Mouse (Mus musculus) layer of hippocampus, postnatal 10 days (tissue): ENCODE results near the gene Tmem230. TPM values are rescaled to one million over a fixed set of nuclear protein-coding genes. Genes with fewer than 3 reads are reported as not detected.
"Not testable (repeated sequence)": the region's sequence is repeated elsewhere in the genome, so short reads cannot be mapped to it uniquely, and the experiment has no call there.

ENCODE experiments used
- DNase-seq, 2 experiments: peaks; one replicate each; pipeline ENCODE4 v3.0.0; 2021; ENCODE audit warnings: low spot score in 2 of 2
- total RNA-seq, 2 experiments: library from RNA; stranded (reverse); gene quantifications; 2 replicates each; pipeline ENCODE4 v1.2.3; 2021

Gene Tmem230
- total RNA-seq, 2 experiments from 2014 or later = 24.1 to 26.0 TPM

DNA sequence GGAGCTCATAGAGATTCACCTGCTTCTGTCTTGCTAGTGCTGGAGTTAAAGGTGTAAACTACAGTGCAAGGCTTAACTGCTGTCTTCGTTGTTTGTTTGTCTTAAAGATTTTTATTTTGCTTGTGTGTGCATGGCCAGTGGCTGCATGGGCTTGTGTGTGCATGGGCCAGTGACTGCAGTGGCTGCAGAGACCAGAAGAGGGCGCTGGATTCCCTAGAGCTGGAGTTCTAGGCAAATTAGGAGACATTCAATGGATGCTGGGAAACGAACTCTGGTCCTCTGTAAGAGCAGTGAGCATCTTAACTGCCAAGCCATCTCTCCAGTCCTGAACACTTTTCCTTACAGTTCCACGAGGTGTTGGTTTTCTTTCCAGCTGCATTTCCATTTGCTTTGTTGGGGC is 27.9 kb upstream of the Tmem230 start:
- DNase-seq = no peak

DNA sequence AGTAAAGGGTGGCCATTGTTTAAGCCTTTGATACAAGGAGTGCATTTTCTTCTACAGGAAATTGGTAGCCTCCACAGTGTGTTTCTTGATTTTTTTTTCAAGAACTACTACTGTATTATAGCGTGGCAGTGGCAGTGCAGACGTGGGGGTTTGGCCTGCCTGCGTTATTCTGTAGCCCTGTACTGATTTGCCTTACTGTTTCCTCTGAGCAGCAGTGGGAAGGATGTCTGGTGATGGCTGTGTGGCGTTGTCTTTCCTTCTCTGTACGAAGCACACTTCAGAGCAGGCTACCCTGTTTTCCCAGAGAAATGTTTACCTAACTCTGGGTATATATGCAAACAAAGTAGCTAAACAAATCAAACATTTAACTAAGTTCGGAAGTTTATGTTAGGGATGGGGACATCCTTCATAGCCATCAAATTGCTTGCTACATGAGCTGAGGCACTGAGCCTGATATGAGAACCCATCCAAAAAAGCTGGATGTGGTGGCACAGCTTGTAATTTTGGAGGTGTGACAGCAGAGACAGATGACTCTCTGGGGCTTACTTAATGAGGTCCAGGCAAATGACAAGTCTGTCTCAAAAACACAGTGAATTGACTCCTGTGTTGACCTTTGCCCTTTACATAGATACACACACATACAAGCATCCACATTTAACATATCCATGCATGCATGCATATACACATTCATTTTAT is 25.2 kb upstream of the Tmem230 start:
- DNase-seq = no peak

DNA sequence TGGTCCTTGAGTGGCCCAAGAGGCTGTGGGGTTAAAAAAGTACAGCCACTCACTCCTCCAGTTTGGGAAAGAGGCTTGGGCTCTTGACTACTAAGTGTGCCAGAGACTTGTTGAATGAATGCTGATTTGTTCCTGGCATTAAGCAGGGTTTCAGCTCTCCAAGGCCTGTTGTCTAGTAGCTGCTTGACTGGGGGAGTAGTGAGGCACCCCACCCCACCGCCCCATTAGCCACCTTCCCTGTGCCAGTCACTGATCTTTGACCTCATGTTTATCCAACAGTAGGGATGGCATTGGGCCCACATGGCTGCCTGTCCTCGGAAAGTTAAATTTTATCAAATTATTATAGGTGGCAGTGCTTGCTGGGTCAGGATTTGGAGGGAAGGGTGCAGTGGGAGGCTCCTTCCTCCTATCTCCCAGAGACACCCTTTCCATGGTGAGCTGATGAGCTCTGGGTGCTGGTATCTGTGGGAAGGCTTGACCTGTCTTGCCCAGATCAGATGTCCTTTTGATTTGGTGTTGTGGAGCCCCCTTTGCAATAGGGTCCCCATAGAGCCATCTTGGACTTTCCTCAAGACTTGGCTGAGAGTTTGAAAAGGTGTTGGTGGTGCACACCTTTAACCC is 22.8 kb upstream of the Tmem230 start:
- no peak for DNase-seq

DNA sequence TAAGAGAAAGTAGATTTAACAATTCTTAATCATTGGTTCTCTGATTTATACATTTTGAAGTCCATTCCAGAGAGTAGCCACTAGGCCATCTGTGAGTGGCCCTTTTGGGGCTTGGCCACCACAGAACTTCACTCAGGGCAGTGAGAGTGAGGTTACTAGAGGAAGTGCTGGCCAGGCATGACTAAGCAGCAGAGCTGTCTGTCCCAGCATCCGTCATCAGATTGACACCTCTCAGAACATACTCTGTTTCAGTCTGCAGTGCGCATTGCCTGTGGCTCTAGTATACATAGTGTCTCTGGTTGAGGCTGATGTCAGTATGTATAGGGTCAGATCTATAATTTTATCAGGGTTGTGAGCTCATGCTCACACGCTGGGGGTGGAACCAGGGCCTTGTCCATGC is 21.6 kb upstream of the Tmem230 start:
- no peak for DNase-seq

DNA sequence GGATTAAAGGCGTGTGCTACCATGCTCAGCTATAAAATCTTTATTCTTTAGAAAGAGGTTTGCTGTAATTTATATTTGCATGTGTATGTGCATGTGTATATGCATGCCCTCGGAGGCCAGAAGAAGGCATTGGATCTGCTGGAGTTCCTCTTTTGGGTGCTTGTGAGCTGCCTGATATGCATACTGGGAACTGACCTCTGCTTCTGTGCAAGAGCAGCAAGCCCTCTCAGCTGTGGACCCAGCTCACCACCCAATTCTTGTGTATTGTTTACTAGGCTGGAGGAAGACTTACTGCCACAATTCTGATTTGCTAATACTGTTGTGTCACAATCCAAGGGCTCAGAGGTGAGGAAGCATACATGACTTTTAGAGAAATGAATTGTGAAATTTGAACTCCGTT is 18.5 kb upstream of the Tmem230 start:
- no peak for DNase-seq

DNA sequence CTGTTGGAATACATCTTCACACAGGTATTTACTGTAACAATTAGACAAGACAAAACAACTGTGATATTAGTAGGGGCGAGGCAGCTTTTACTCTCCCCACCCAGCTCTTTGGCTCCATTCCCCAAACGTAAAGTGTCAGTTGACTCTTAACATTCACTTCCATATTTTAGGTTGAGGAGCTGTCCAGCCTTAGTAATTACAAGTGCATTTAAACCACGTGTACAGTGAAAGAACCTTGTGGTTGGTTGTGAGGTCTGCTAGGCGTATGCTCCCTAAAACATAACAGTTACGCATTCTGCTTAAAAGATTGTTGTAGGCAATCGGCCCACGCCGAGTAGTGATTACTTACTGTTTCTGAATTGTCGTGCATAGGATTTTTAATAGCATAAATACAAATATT is 17.6 kb upstream of the Tmem230 start:
- DNase-seq = no peak

DNA sequence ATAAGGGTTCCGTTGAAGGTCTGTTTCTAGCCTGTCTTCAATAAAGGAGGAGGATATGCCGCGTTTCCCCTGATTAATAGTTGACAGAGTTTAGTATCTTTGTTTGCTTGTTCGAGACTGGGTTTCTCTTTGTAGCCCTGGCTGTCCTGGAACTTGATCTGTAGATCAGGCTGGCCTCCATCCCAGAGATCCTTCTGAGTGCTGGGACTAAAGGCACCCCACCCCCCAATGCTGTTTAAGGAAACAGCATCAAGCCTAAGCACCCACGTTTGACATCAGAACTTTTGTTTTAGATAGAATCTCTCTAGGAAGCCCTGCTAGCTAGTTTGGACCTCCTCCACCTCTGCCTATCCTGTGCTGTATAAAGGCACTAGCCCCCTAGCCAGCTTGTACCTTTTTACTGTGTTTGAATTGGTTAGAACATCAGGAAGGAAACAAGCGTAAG is 16.7 kb upstream of the Tmem230 start:
- no peak for DNase-seq

DNA sequence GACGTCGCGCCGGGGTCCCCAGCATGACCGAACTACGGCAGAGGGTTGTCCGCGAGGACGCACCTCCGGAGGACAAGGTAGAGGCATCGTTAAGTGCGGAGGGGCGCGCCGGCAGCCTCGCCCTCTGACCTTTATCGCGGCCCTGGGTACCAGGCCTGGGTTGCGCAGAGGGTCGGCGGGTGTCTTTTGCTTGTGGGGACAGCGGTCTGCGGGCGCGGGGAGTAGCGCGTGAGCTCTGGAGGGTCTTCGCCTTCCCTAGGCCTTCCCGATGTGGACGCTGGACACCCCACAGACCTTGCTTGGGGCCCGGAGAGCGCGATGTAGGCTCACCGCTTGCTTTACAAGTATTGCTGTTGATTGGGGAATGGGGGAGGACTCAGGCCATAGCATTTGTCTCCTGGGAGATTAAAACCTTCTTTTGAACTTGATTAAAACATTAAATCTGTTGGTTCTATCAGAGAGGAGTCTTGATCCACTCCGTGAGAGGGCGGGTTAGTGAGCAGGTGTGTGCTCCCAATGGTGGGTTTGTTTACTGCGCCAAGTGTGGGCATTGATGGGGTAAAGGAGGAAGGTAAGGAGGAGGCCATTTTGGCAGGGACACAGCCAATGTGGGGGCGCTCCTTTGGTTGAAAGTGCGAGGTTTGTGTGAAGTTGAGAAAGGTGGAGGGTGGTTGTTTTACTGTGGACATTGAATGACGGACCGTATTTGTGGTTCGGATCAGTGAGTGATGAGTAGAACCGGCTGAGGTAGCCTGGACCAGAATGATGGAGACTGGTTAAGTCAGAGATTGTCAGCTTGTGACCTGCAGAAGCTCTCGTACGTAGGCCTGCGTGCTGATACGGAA is 16.0 kb upstream of the Tmem230 start:
- DNase-seq = no peak

DNA sequence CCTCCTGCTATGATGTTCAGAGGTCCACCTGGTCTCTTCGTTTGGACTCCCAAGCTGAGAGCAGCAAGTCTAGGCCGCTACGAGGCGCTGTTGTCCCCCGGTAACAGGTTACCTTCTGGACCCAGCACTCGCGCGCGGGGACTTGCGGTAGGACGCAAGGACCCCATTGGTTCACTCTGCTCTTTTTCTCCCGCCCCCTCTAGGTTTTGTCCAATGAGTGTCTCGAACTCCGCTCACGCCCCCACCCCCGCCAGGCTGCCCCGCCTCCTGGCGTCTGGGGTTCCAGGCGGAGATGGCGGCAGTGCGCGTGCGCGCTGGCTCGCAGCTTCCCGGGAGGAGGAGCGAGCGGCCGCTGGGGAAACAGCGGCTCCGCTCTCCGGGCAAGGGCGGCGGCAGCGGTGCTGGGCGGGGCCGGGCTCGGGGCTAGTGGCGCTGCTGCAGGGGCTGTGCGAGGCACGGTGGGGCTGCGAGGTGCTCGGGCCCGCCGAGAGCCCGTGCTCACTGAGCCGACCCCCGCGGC is 15.3 kb upstream of the Tmem230 start, which contains the start of gene Cds2:
TSS of gene Cds2 (plus strand) at position 270 of the 520 bp plus-strand sequence.
- peak; percentile 99 for DNase-seq

DNA sequence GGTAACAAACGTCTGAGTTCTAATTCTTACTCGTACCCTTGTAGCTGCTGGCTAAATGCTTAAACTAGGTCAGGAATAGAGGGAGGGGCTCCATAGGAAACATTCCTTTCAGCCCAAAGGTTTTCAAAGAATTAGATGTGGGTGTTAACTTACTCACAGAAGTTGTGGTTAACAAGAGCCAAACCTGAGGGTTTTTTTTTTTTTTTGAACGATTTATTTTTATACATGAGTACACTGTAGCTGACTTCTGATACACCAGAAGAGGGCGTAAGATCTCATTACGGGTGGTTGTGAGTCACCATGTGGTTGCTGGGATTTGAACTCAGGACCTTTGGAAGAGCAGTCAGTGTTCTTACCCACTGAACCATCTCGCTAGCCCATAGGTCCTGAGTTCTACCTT is 14.6 kb upstream of the Tmem230 start:
- no peak for DNase-seq

DNA sequence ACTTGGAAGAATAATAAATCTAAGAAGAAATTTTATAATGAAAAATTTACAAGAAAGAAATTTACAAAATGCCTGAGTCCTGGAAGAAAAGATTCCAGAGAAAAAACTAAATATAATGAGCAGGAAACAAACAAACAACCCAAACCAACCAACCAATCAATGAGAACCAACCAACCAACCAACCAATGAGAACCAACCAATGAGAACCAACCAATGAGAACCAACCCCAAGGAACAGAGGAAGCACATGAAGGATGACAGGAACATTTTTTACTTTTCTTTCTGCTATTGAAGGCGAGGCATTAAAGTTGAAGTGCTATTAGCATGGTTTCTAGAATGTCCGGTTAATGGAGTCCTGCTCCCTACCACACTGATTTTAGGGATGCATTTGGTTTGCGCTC is 13.0 kb upstream of the Tmem230 start:
- no peak for DNase-seq

DNA sequence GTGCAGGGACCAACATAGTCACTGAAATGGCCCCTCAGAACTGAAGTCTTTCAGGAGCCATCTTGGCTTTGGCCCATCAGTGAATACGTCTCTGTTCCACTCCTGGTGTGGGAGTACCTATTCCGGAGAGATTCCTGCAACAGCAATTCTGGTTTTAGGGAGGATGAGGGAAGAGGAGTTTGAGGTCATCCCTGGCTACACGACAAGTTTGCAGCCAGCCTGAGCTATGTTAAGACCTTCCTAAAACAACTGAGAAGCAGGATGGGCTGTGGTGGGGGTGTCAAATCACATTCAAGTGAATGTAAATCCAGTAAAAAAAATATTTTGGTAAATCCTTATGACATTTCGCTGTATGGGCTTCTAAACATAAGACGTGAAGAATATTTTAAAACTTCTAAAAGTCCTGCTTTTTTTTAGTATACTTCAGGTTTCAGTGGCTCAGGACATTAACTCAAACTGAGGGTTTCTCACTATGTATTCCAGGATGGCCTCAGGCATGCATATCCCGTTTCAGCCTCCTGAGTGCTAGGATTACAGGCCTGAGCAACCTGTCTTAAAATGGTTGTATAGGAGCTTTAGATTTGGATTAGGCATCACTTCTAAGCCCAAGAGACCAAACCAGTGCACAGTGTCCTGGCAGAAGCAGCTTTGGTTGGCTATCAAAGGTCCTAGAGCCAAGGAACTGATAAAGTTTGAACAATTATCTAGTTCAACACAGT is 9.9 kb upstream of the Tmem230 start:
- DNase-seq = no peak

DNA sequence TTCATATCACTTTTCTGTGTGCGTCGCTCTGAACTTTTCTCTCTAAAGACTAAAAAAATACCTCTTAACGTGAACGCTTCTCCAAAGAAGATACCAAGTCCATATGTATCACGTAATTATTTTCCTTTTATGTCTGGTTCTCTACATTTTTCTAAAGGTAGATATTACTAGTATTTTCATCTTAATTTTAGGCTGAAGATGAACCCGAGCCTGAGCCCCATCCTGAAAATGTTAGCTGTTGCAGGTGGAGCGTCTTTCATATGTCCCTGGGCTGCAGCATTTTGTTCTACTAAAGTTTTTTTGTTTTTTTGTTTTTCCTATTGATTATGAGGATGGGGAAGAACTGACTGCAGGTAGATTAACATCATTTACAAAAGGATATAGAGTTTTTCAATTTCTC is 6.0 kb upstream of the Tmem230 start:
- DNase-seq = no peak

DNA sequence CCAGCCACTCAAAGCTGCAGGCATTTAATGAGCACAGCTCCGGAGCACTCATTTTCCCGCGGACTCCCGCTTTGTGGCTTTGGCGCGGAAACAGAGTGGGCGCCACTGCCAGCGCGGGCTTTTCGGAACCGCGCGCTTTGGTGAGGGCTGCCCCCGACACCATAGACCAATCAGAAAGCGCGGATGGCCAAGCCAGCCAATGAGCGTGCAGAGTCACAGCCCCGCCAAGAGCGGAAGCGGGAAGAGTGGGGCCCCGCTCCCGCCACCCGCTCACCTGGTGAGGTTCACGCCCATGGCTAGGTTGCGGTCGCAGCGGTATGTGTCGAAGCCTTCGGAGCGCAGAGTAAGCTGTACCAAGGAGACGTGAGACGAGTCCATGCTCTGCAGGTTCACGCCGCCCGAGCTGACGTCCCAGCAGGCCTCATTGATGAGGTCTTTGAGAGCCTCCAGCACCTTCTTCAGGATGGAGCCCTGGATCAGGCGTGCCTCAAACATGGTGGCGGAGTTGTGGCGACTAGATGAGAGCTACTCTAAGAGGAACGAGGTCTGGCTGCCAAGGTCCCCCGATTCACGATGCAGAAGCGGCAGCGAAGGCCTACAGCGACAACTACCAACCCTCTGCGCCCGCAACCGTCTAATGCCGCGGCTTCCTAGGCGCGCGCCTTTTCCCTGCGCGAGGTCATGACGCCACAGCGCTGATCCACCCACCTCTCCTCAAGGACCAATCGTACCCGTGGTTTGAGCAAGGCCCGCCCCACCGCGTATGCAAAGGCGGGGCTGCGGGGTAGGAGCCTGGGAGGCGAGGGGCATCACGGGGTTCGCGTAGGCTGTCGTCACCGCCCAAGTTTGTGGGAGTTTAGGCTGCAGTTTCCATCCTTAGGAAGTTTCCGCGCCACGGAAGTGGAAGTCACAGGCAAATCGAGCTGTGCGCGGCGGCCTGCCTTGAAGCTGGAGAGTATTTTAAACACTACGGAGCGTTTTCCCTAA is 5.2 kb upstream of the Tmem230 start, which contains the start of gene Pcna:
TSS of gene Pcna (minus strand) at position 773 of the 987 bp plus-strand sequence.
- DNase-seq = peak; percentile 93 to 95

DNA sequence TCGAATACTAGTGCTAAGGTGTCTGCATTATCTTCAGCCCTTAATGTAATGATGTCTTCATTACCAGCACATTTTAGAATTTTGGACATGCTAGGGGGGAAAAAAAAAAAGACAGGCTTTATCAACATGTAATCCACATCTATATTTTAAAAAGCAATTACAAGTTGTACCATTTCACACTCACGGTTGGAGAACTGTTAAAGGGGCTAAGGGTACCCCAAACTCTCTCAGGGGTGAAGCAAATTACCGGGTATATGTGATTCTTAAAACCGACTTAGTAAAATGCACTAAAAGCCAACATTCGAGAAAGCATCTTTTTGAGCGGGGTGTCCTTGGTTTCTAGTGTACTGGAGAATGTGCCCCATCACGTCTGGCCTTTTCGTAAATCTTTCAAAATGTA is 4.3 kb upstream of the Tmem230 start:
- DNase-seq = no peak

DNA sequence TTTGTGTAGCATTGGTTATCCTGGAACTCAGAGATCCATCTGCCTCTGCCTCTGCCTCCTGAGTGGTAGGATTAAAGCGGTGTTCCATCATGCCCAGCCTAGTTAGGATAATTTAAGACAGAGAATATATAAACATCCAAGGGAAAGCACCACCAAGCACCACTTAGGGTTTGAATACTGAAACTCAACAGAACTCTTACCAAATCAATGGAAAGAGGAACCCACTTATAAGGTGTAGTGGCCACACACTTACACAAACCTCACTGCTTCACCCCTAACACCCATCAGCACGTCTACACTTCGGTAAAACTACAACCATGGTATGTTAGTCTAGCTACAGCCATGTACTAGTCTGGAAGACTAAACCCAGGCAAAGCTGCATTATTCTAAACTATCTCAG is 4.2 kb downstream of the Tmem230 start:
- no peak for DNase-seq

DNA sequence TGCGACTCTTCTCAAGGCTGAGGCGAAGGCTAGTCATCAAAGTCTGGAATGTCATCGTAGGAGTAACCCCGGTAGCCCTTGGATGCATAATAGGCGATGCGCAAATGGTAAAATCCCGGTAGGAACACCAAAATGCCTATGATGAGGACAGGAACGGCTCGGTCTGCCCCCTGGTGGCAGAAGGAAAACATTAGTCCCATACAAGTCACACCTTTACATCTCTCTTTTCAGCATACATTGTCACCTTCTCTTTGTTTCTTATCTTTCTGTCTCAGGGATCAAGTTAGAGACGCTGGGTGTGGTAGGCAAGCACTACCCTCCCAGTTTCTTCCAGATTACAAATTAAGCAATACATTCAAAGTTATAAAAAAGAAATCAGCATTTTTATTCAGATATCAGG is 7.2 kb downstream of the Tmem230 start:
- DNase-seq = peak; percentile 56 to 75

DNA sequence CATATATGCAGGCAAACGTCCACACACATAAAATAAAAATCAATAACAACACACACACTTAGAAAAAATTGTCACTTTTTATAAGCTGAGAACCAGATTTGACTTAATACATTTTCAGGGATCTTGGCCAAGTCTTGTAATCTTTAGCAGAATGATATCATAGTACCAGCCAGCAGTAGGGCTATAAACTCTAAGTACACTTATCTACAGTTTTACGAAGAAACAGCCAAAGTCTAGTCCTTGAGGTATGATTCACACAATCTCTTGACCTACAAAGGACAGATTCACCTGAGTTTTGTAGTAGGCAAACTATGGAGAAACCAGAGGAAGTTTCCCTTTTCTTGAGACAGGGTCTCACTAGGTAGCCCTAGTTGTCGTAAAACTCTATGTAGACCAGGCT is 8.2 kb downstream of the Tmem230 start:
- DNase-seq = not testable (repeated sequence)

DNA sequence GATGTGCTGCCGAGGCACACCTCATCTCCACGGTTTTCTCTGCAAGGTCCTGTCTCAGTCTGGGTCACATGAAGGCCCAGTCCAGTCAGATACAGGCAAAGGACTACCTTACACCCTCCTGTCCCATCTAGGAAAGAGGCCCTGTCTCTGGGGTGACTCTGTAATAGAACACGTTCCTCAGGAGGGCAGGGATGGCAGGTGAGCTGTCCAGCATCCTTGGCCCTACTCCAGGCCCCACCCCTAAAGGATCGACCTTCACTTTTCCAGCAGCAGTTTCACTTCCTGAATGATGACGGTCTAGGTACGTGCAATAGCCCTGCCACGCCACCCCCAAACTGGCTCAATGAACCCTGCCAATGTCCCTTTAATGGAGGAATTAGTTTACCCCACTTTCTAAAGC is 11.6 kb downstream of the Tmem230 start:
- DNase-seq = no peak

DNA sequence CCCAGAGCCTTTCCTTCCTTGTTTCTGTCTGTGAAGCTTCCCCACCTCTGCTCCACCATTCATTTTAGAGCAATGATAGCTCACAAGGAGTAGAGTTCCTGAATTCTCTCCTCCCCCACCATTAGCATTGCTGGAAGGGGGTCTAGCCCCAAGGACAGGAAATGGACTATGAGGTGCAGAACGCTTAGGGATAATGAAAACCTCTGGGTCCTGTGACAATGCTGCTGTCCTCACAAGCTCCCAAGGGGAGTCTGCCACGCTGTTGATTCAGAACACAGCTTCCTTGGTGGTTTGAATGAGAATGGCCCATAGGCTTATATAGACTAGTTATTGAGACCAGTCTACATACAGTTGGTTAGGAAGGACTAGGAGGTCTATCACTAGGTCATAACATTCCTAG is 12.3 kb downstream of the Tmem230 start:
- DNase-seq = no peak
